Mouse (Mus musculus) MEL (cell line): ENCODE measurements at regions not wholly inside any gene's neighbourhood (a gene's known extent, or its start where the extent isn't known, plus 50 kb on each side); places are given as distances from the start of the nearest gene placed in this dataset.

Experiments
- DNase-seq: peaks from one replicate; pipeline ENCODE4 v3.0.0; 2011; ENCODE audit warnings: low read depth, low spot score
- H3K27ac ChIP-seq: 2 replicates; pipeline ENCODE4 v1.5.1; 2012; ENCODE audit warnings: low read depth, mild to moderate bottlenecking, control low read depth, low read length, moderate library complexity; ENCODE audit not compliant: control insufficient read depth
- H3K27me3 ChIP-seq, 2 experiments: fragments of 150-350 bp in 1 of 2; sonication (generic) in 1 of 2; 2 replicates each; pipeline ENCODE4 v1.6.1; 2012; ENCODE audit warnings: low read length in 2 of 2, mild to moderate bottlenecking in 2 of 2, improper control_type of control experiment in 1 of 2, moderate library complexity in 1 of 2; ENCODE audit not compliant: insufficient read depth in 2 of 2, control insufficient read depth in 1 of 2
- H3K36me3 ChIP-seq, 2 experiments: 2 replicates each; pipeline ENCODE4 v1.6.1; 2012 to 2014; ENCODE audit warnings: low read length in 2 of 2, improper control_type of control experiment in 1 of 2, inconsistent platforms in 1 of 2, mild to moderate bottlenecking in 1 of 2; ENCODE audit not compliant: insufficient read depth in 2 of 2, control insufficient read depth in 1 of 2
- H3K4me1 ChIP-seq, 2 experiments: fragments of 150-350 bp in 1 of 2; sonication (generic) in 1 of 2; 2 replicates each; pipeline ENCODE4 v1.6.1; 2012; ENCODE audit warnings: low read length in 2 of 2, improper control_type of control experiment in 1 of 2, mild to moderate bottlenecking in 1 of 2; ENCODE audit not compliant: insufficient read depth in 2 of 2, control insufficient read depth in 1 of 2
- H3K4me3 ChIP-seq, 2 experiments: fragments of 150-350 bp in 1 of 2; sonication (generic) in 1 of 2; 2 replicates each; pipeline ENCODE4 v1.5.1; 2012; ENCODE audit warnings: low read depth in 2 of 2, low read length in 2 of 2, mild to moderate bottlenecking in 2 of 2, moderate library complexity in 2 of 2, control low read depth in 1 of 2, improper control_type of control experiment in 1 of 2; ENCODE audit not compliant: control insufficient read depth in 1 of 2, insufficient read depth in 1 of 2
- H3K79me2 ChIP-seq: 2 replicates; pipeline ENCODE4 v1.6.1; 2012; ENCODE audit warnings: mild to moderate bottlenecking, low read length, moderate library complexity; ENCODE audit not compliant: control insufficient read depth, poor library complexity, insufficient read depth
- H3K9ac ChIP-seq: 2 replicates; pipeline ENCODE4 v1.6.1; 2012; ENCODE audit warnings: low read depth, mild to moderate bottlenecking, control low read depth, low read length, moderate library complexity; ENCODE audit not compliant: control insufficient read depth, poor library complexity, severe bottlenecking
- H3K9me3 ChIP-seq: fragments of 150-350 bp; sonication (generic); replicated peaks from 2 replicates; pipeline ENCODE4 v1.6.1; 2012; ENCODE audit warnings: mild to moderate bottlenecking, low read length, improper control_type of control experiment, moderate library complexity; ENCODE audit not compliant: insufficient read depth
- CHD1 ChIP-seq: IDR thresholded peaks from 2 replicates; pipeline ENCODE4 v1.6.1; 2012; ENCODE audit warnings: low read depth, mild to moderate bottlenecking, inconsistent platforms, low read length, improper control_type of control experiment
- E2F4 ChIP-seq: IDR thresholded peaks from 2 replicates; pipeline ENCODE4 v1.6.1; 2011; ENCODE audit warnings: low read depth, low read length, improper control_type of control experiment, borderline replicate concordance
- ELF1 ChIP-seq: IDR thresholded peaks from 2 replicates; pipeline ENCODE4 v1.6.1; 2014; ENCODE audit warnings: low read depth, mild to moderate bottlenecking, inconsistent platforms, low read length, improper control_type of control experiment, moderate library complexity
- GABPA ChIP-seq: IDR thresholded peaks from 2 replicates; pipeline ENCODE4 v1.6.1; 2012; ENCODE audit warnings: low read depth, mild to moderate bottlenecking, inconsistent platforms, low read length, improper control_type of control experiment, moderate library complexity
- MAFK ChIP-seq: IDR thresholded peaks from 2 replicates; pipeline ENCODE4 v1.6.1; 2011; ENCODE audit warnings: low read depth, mild to moderate bottlenecking, low read length, improper control_type of control experiment, borderline replicate concordance
- MAZ ChIP-seq: IDR thresholded peaks from 2 replicates; pipeline ENCODE4 v1.6.1; 2012; ENCODE audit warnings: low read depth, mild to moderate bottlenecking, inconsistent platforms, low read length, improper control_type of control experiment
- MEF2A ChIP-seq: IDR thresholded peaks from 2 replicates; pipeline ENCODE4 v1.6.1; 2014; ENCODE audit warnings: low read depth, mild to moderate bottlenecking, inconsistent platforms, low read length, improper control_type of control experiment; ENCODE audit not compliant: poor library complexity, insufficient replicate concordance, severe bottlenecking; ENCODE audit errors: extremely low read depth
- MYB ChIP-seq: IDR thresholded peaks from 2 replicates; pipeline ENCODE4 v1.6.1; 2011; ENCODE audit warnings: mild to moderate bottlenecking, low read depth, low read length, improper control_type of control experiment
- NRF1 ChIP-seq: IDR thresholded peaks from 2 replicates; pipeline ENCODE4 v1.6.1; 2014; ENCODE audit warnings: low read depth, mild to moderate bottlenecking, inconsistent platforms, low read length, improper control_type of control experiment, moderate library complexity; ENCODE audit not compliant: poor library complexity, insufficient read depth, severe bottlenecking
- POLR2AphosphoS2 ChIP-seq: IDR thresholded peaks from 2 replicates; pipeline ENCODE4 v1.6.1; 2011; ENCODE audit warnings: low read length, improper control_type of control experiment
- RAD21 ChIP-seq: IDR thresholded peaks from 2 replicates; pipeline ENCODE4 v1.6.1; 2011; ENCODE audit warnings: mild to moderate bottlenecking, low read depth, low read length, improper control_type of control experiment
- RCOR1 ChIP-seq: IDR thresholded peaks from 2 replicates; pipeline ENCODE4 v1.6.1; 2012; ENCODE audit warnings: low read depth, mild to moderate bottlenecking, inconsistent platforms, low read length, improper control_type of control experiment
- SIN3A ChIP-seq: IDR thresholded peaks from 2 replicates; pipeline ENCODE4 v1.6.1; 2012; ENCODE audit warnings: low read length, improper control_type of control experiment, inconsistent platforms
- SMC3 ChIP-seq: IDR thresholded peaks from 2 replicates; pipeline ENCODE4 v1.6.1; 2011; ENCODE audit warnings: low read depth, low read length, improper control_type of control experiment
- TBP ChIP-seq: IDR thresholded peaks from 2 replicates; pipeline ENCODE4 v1.8.0; 2011; ENCODE audit warnings: low read depth, low read length, improper control_type of control experiment
- UBTF ChIP-seq: IDR thresholded peaks from 2 replicates; pipeline ENCODE4 v1.6.1; 2012; ENCODE audit warnings: low read depth, mild to moderate bottlenecking, inconsistent platforms, low read length, improper control_type of control experiment, moderate library complexity, borderline replicate concordance; ENCODE audit not compliant: insufficient read depth
- ZKSCAN1 ChIP-seq: IDR thresholded peaks from 2 replicates; pipeline ENCODE4 v1.6.1; 2012; ENCODE audit warnings: low read depth, mild to moderate bottlenecking, inconsistent platforms, low read length, improper control_type of control experiment, moderate library complexity
- ZNF384 ChIP-seq: IDR thresholded peaks from 2 replicates; pipeline ENCODE4 v1.6.1; 2012; ENCODE audit warnings: low read depth, mild to moderate bottlenecking, inconsistent platforms, low read length, improper control_type of control experiment

DNA sequence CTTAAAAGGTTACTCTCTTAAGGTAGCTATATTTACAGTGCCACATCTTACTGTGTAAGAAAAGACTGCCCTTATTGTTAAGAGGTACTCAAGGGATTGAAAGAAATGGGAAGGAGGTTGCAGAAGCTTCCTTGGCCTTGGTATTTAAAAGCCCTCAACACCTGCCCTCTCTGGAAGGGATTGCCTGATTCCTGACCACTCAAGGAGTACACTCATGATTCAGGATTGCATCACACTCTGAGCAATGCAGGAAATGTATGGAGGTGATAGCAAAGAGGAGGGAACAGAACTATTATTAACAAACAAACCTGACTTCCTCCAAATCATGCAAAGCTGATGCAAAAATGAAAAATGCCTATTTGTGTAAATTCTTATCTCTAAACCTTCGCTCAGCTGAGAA is 534.0 kb upstream of the Msl3l2 start:
- Histone ChIP-seq H3K9me3 (no peaks in the 10 kb centered on the region), H3K9ac (no peak overlapping the region), H3K27me3 (no peaks in the 10 kb centered on the region), H3K27ac (no peak overlapping the region), H3K4me1 (no peaks in the 10 kb centered on the region), H3K4me3 (no peak overlapping the region), H3K36me3 (no peaks in the 10 kb centered on the region), H3K79me2 (no peaks in the 10 kb centered on the region)
- no peak for DNase-seq
- no peak for TF ChIP-seq NRF1
- no peak for TF ChIP-seq POLR2AphosphoS2
- TF ChIP-seq UBTF, result no peak
- TF ChIP-seq MAZ, result no peak
- TF ChIP-seq ZNF384, result no peak
- no peak for TF ChIP-seq MEF2A
- no peak for TF ChIP-seq TBP
- no peak for TF ChIP-seq ELF1
- no peak for TF ChIP-seq GABPA
- TF ChIP-seq RAD21, result no peak
- TF ChIP-seq E2F4, result no peak
- TF ChIP-seq MYB, result no peak
- TF ChIP-seq SIN3A, result no peak
- no peak for TF ChIP-seq ZKSCAN1
- TF ChIP-seq SMC3, result no peak
- no peak for TF ChIP-seq CHD1
- TF ChIP-seq RCOR1, result no peak
- TF ChIP-seq MAFK, result no peak

DNA sequence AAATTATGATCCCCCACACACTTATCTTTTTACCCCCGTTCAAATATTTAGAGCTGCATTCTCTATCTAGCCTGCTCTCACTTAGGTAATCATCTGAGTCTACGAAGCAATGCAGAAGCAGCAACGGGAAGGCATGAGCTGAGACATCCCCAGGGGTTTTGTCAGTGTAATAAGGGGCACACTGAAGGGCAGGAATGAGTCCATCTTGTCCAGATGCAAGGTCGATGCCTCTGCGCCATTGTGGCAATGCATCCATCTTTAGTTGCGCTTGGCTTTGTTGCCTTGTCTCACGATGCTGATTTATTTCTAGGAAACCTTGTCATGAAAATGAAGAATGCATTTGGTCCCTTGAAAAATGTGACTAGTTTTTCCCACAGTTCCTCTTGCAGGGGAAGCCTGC is 515.7 kb upstream of the Msl3l2 start:
- DNase-seq, result no peak
- H3K9ac ChIP-seq, result no peak overlapping the region
- no peak overlapping the region for H3K4me3 ChIP-seq
- no peaks in the 10 kb centered on the region for H3K79me2 ChIP-seq
- H3K4me1 ChIP-seq, result no peaks in the 10 kb centered on the region
- no peaks in the 10 kb centered on the region for H3K36me3 ChIP-seq
- H3K27ac ChIP-seq, result no peak overlapping the region
- no peaks in the 10 kb centered on the region for H3K9me3 ChIP-seq
- no peaks in the 10 kb centered on the region for H3K27me3 ChIP-seq
- TF ChIP-seq TBP, result no peak
